Mouse (Mus musculus): ENCODE measurements around the gene Golga5. TPM values are rescaled to one million over a fixed set of nuclear protein-coding genes. Genes with fewer than 3 reads are reported as not detected.

Gene Golga5
- total and polyA plus RNA-seq, 3 experiments, result 25.9 to 29.3 TPM; not detected in 1

DNA sequence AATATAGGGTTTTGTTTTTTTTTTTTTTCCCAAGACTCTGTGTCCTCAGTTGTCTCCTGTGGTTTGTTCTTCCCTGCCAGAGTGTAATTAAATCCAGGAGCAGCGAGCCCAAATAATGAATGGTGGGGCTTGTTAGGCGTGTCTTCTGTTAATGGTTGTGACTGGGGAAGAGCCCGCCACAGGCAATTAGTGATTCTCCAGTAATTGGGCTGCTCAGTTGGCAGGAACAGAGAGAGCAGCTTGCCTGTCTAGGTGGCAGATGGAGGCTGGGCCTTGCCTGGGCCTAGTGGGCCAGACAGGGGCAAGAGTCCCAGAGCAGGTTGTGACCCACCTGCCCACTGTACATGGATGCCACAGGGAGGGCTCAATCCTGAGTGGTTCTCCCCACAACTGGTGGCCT, 42.4 kb downstream of the Golga5 start:
- peaks cover 7 to 10% of the 10 kb centered on the region in 2 experiments for H3K4me1 ChIP-seq (ENCODE audit: control insufficient read depth in 1 of 2, insufficient read depth in 2 of 2, low read length in 2 of 2)
- H3K9me3 ChIP-seq (replicated peaks; ENCODE audit: insufficient read depth, low read length), result no peaks in the 10 kb centered on the region
- no peaks in the 10 kb centered on the region for H3K79me2 ChIP-seq (ENCODE audit: control insufficient read depth, insufficient read depth, low read length, poor library complexity)
- no peak for TF ChIP-seq TCF12 (IDR thresholded peaks at IDR 0.05; ENCODE audit: low read depth, low read length)
- no peak for TF ChIP-seq ETS1 (IDR thresholded peaks at IDR 0.05; ENCODE audit: low read depth, low read length)
- no peak for TF ChIP-seq MYC (IDR thresholded peaks at IDR 0.05; ENCODE audit: low read depth, low read length)
- no peak for TF ChIP-seq KAT2A (conservative IDR thresholded peaks at IDR 0.05; ENCODE audit: low read depth, low read length)
- no peak for TF ChIP-seq MYB (IDR thresholded peaks at IDR 0.05; ENCODE audit: low read depth, low read length)
- no peak for TF ChIP-seq USF2 (IDR thresholded peaks at IDR 0.05; ENCODE audit: borderline replicate concordance in 1 of 2, insufficient read depth in 1 of 2, low read depth in 1 of 2, low read length in 2 of 2)
- no peak for TF ChIP-seq RAD21 (IDR thresholded peaks at IDR 0.05; ENCODE audit: low read depth, low read length)
- TF ChIP-seq CHD1 (IDR thresholded peaks at IDR 0.05; ENCODE audit: low read depth, low read length), result no peak
- no peak for TF ChIP-seq BHLHE40 (IDR thresholded peaks at IDR 0.05; ENCODE audit: borderline replicate concordance, low read depth, low read length)
- TF ChIP-seq MAX (IDR thresholded peaks at IDR 0.05; ENCODE audit: low read length), result no peak
- no peak for TF ChIP-seq POLR2AphosphoS2 (IDR thresholded peaks at IDR 0.05; ENCODE audit: low read length)
- no peak for TF ChIP-seq NELFE (IDR thresholded peaks at IDR 0.05; ENCODE audit: low read depth, low read length)
- no peak for TF ChIP-seq CHD2 (IDR thresholded peaks at IDR 0.05; ENCODE audit: low read length)
- no peak for TF ChIP-seq CTCF (IDR thresholded peaks at IDR 0.05 in 2 of 3, conservative IDR thresholded peaks at IDR 0.05 in 1 of 3; ENCODE audit: control insufficient read depth in 1 of 3, insufficient read depth in 1 of 3, low read depth in 2 of 3, low read length in 3 of 3, poor library complexity in 1 of 3, severe bottlenecking in 1 of 3)
- no peak for TF ChIP-seq EP300 (IDR thresholded peaks at IDR 0.05; ENCODE audit: low read depth in 1 of 2, low read length in 2 of 2)
- no peak for TF ChIP-seq ZKSCAN1 (IDR thresholded peaks at IDR 0.05; ENCODE audit: low read depth, low read length)
- TF ChIP-seq ELF1 (IDR thresholded peaks at IDR 0.05; ENCODE audit: low read depth, low read length), result no peak
- no peak for TF ChIP-seq ZNF384 (IDR thresholded peaks at IDR 0.05; ENCODE audit: low read depth, low read length)
- no peak for TF ChIP-seq UBTF (IDR thresholded peaks at IDR 0.05; ENCODE audit: borderline replicate concordance, insufficient read depth, low read depth, low read length)
- no peak for TF ChIP-seq ZC3H11A (IDR thresholded peaks at IDR 0.05; ENCODE audit: low read depth, low read length)
- 0 out of 4 replicates have a peak, but pooled peaks cover 0 to 2% of the 10 kb centered on the region in 2 experiments for H3K27me3 ChIP-seq (ENCODE audit: control insufficient read depth in 1 of 2, insufficient read depth in 2 of 2, low read length in 2 of 2)
- H3K4me3 ChIP-seq (ENCODE audit: control insufficient read depth in 1 of 2, insufficient read depth in 1 of 2, low read depth in 2 of 2, low read length in 2 of 2), result no peak overlapping the region
- H3K36me3 ChIP-seq (ENCODE audit: control insufficient read depth in 1 of 2, insufficient read depth in 2 of 2, low read length in 2 of 2), result peaks cover 0 to 7% of the 10 kb centered on the region in 2 experiments; a peak in 2 of 4 replicates
- H3K27ac ChIP-seq (ENCODE audit: control insufficient read depth, low read depth, low read length), result no peak overlapping the region
- H3K9ac ChIP-seq (ENCODE audit: control insufficient read depth, low read depth, low read length, poor library complexity, severe bottlenecking), result no peak overlapping the region
- DNase-seq (ENCODE audit: low read depth, low spot score), result no peak

DNA sequence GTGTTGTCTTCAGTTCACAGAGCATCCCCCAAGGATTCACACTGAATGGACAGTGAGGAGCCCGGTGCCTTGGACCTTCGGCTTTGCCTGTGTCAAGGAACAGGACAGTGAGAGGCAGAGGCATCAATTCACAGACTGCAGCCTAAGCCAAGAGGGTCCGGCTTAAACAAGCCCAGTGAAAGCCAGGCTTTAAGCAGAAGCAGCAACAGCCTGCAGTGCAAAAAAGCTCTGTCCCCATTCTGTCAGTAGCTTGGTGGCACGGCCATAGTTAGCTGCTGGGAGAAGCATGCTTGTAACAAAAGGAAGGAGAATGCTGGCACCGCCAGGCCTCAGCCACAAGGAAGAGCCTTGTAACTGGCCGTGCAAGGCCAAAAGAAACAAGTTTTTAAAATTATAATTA, 45.2 kb downstream of the Golga5 start:
- no peak overlapping the region for H3K27ac ChIP-seq (ENCODE audit: control insufficient read depth, low read depth, low read length)
- no peak for DNase-seq (ENCODE audit: low read depth, low spot score)
- H3K4me3 ChIP-seq (ENCODE audit: control insufficient read depth in 1 of 2, insufficient read depth in 1 of 2, low read depth in 2 of 2, low read length in 2 of 2), result no peak overlapping the region
- TF ChIP-seq POLR2AphosphoS2 (IDR thresholded peaks at IDR 0.05; ENCODE audit: low read length) (no peak), TAL1 (IDR thresholded peaks at IDR 0.05; ENCODE audit: low read length) (no peak), GATA1 (IDR thresholded peaks at IDR 0.05; ENCODE audit: low read depth, low read length) (no peak), MEF2A (IDR thresholded peaks at IDR 0.05; ENCODE audit: extremely low read depth, insufficient replicate concordance, low read depth, low read length, poor library complexity, severe bottlenecking) (no peak), MYB (IDR thresholded peaks at IDR 0.05; ENCODE audit: low read depth, low read length) (no peak), CHD2 (IDR thresholded peaks at IDR 0.05; ENCODE audit: low read length) (no peak)
- 0 out of 4 replicates have a peak, but pooled peaks cover 0 to 2% of the 10 kb centered on the region in 2 experiments for H3K27me3 ChIP-seq (ENCODE audit: control insufficient read depth in 1 of 2, insufficient read depth in 2 of 2, low read length in 2 of 2)
- H3K79me2 ChIP-seq (ENCODE audit: control insufficient read depth, insufficient read depth, low read length, poor library complexity), result no peaks in the 10 kb centered on the region
- H3K9ac ChIP-seq (ENCODE audit: control insufficient read depth, low read depth, low read length, poor library complexity, severe bottlenecking), result no peak overlapping the region
- H3K9me3 ChIP-seq (replicated peaks; ENCODE audit: insufficient read depth, low read length), result no peaks in the 10 kb centered on the region
- no peaks in the 10 kb centered on the region for H3K4me1 ChIP-seq (ENCODE audit: control insufficient read depth in 1 of 2, insufficient read depth in 2 of 2, low read length in 2 of 2)
- no peaks in the 10 kb centered on the region for H3K36me3 ChIP-seq (ENCODE audit: control insufficient read depth in 1 of 2, insufficient read depth in 2 of 2, low read length in 2 of 2)
